Mouse (Mus musculus) heart, postnatal 0 days (tissue): ENCODE results near the gene Ttc17.

Experiments used
- CTCF ChIP-seq: IDR thresholded peaks from 2 replicates; pipeline ENCODE4 v1.5.1; 2016; ENCODE audit warnings: antibody characterized with exemption, control low read depth, low read depth
- EP300 ChIP-seq: IDR thresholded peaks from 2 replicates; pipeline ENCODE4 v1.6.1; 2016; ENCODE audit warnings: antibody characterized with exemption, low read depth

DNA sequence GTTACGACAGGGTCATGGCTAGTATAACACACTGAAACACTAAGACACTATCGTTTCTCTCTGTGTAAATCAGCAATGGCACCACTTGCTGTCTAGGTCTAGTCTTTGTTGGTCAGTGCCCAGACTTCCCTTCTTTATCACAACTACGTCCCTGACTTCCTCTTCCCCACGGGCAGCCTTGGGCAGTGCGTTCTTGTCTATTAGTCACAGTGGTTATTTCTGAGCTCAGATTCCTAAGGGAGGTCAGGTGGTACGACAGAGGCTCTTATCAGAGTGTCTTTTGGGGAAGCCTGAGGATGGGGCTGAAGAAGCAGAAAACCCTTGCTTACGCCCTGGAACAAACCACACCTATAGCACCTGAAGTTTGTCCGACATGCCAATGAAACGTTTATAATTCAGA is 17.5 kb downstream of the Ttc17 start:
- no peak for TF ChIP-seq CTCF
- TF ChIP-seq EP300: no peak
